Mouse (Mus musculus) thymus, adult 2 months (tissue): ENCODE results near the gene B3gat3. TPM values are rescaled to one million over a fixed set of nuclear protein-coding genes. Genes with fewer than 3 reads are reported as not detected.

Source experiments
- DNase-seq: peaks from one replicate; pipeline ENCODE4 v3.0.0; 2021
- H3K27ac ChIP-seq: fragments of 200-500 bp; 2 replicates; pipeline ENCODE4 v1.5.1; 2012; ENCODE audit warnings: low read length, control low read depth; ENCODE audit not compliant: control insufficient read depth, insufficient read depth
- H3K27me3 ChIP-seq: fragments of 200-500 bp; 2 replicates; pipeline ENCODE4 v1.6.1; 2012; ENCODE audit warnings: mild to moderate bottlenecking, low read length, moderate library complexity, mixed read lengths; ENCODE audit not compliant: control insufficient read depth, insufficient read depth
- H3K36me3 ChIP-seq: fragments of 200-500 bp; 2 replicates; pipeline ENCODE4 v1.6.1; 2012; ENCODE audit warnings: mild to moderate bottlenecking, low read length, moderate library complexity; ENCODE audit not compliant: control insufficient read depth, insufficient read depth
- H3K4me1 ChIP-seq: fragments of 200-500 bp; replicated peaks from 2 replicates; pipeline ENCODE4 v1.6.1; 2012; ENCODE audit warnings: low read length; ENCODE audit not compliant: control insufficient read depth, insufficient read depth
- H3K4me3 ChIP-seq: fragments of 200-500 bp; 2 replicates; pipeline ENCODE4 v1.5.1; 2012; ENCODE audit warnings: mild to moderate bottlenecking, low read length, control low read depth, moderate library complexity; ENCODE audit not compliant: control insufficient read depth, insufficient read depth
- CTCF ChIP-seq: fragments of 200-500 bp; IDR thresholded peaks from 2 replicates; pipeline ENCODE4 v1.5.1; 2012; ENCODE audit warnings: mild to moderate bottlenecking, control low read depth, low read length, moderate library complexity, borderline replicate concordance; ENCODE audit not compliant: control insufficient read depth, poor library complexity, insufficient read depth; ENCODE audit errors: extremely low read depth
- POLR2A ChIP-seq: fragments of 200-500 bp; IDR thresholded peaks from 2 replicates; pipeline ENCODE4 v1.6.1; 2012; ENCODE audit warnings: mild to moderate bottlenecking, low read length, control low read depth, moderate library complexity; ENCODE audit not compliant: control insufficient read depth, poor library complexity, insufficient read depth; ENCODE audit errors: extremely low read depth
- WGBS: fragments of 180-500 bp; shearing (Covaris S2); methylation state at CpG from one replicate; pipeline ENCODE4 v1.1.7; 2018; 5-methylcytosine and 5-hydroxymethylcytosine counted together
- polyA plus RNA-seq: library from polyadenylated mRNA; depleted of rRNA; stranded (reverse); fragments of >200 nt; gene quantifications from 2 replicates; pipeline ENCODE4 v1.2.3, GENCODE M21; 2012

B3gat3 gene
- polyA plus RNA-seq, 1 experiment: 106 TPM

GRCm38 (mm10) chr19:8920836-8921291, 690 bp downstream of the B3gat3 start:
- Histone ChIP-seq H3K36me3 (peaks cover 5% of the 10 kb centered on the region), H3K4me1 (peaks cover 5% of the 10 kb centered on the region; the same call in 1 of the 2 replicates), H3K4me3 (peak overlapping the region; percentile 82), H3K27me3 (no peaks in the 10 kb centered on the region), H3K27ac (peak overlapping the region; percentile 53; the same call in 1 of the 2 replicates)
- peak; percentile 26 for DNase-seq
- TF ChIP-seq CTCF (no peak), POLR2A (no peak)
- WGBS: under 1% methylated on average over 6 of the region's 6 CpGs

- TF ChIP-seq CTCF: no peak
- TF ChIP-seq POLR2A: no peak
- Histone ChIP-seq H3K27ac (no peak overlapping the region), H3K36me3 (no peaks in the 10 kb centered on the region), H3K27me3 (no peaks in the 10 kb centered on the region), H3K4me3 (no peak overlapping the region), H3K4me1 (peaks cover 5% of the 10 kb centered on the region; the same call in 1 of the 2 replicates)
- DNase-seq: no peak
- 78% methylated on average over 9 of the region's 9 CpGs for WGBS
Measured at GRCm38 (mm10) chr19:8921741-8922140, 1.6 kb downstream of the B3gat3 start.

GRCm38 (mm10) chr19:8926766-8927165, 6.6 kb downstream of the B3gat3 start:
- no peak for DNase-seq
- H3K4me1 ChIP-seq: peaks cover 15% of the 10 kb centered on the region
- no peak overlapping the region for H3K4me3 ChIP-seq
- no peak for TF ChIP-seq CTCF
- TF ChIP-seq POLR2A: no peak
- H3K27ac ChIP-seq: no peak overlapping the region
- H3K27me3 ChIP-seq: no peaks in the 10 kb centered on the region
- 26% methylated on average over 2 of the region's 2 CpGs for WGBS
- H3K36me3 ChIP-seq: no peaks in the 10 kb centered on the region

- TF ChIP-seq CTCF (no peak), POLR2A (no peak)
- no peak overlapping the region for H3K27ac ChIP-seq
- H3K36me3 ChIP-seq: no peaks in the 10 kb centered on the region
- 94% methylated on average over 12 of the region's 12 CpGs for WGBS
- H3K4me1 ChIP-seq: peaks cover 15% of the 10 kb centered on the region
- no peak overlapping the region for H3K4me3 ChIP-seq
- no peaks in the 10 kb centered on the region for H3K27me3 ChIP-seq
- no peak for DNase-seq
Measured at GRCm38 (mm10) chr19:8927891-8928525, 7.8 kb downstream of the B3gat3 start.

- Histone ChIP-seq H3K4me1 (peaks cover 15% of the 10 kb centered on the region), H3K27me3 (no peaks in the 10 kb centered on the region), H3K36me3 (peaks cover 4% of the 10 kb centered on the region; the same call in 1 of the 2 replicates), H3K4me3 (peak overlapping the region; percentile 82; the same call in 1 of the 2 replicates), H3K27ac (no peak overlapping the region)
- 66% methylated on average over 16 of the region's 16 CpGs for WGBS
- DNase-seq: no peak
- no peak; the same call in 1 of the 2 replicates for TF ChIP-seq POLR2A
- TF ChIP-seq CTCF: no peak
Measured at GRCm38 (mm10) chr19:8928689-8929223, 8.6 kb downstream of the B3gat3 start.

- peak; percentile 40; the same call in 1 of the 2 replicates for TF ChIP-seq POLR2A
- peak; percentile 89 for TF ChIP-seq CTCF
- Histone ChIP-seq H3K36me3 (peaks cover 4% of the 10 kb centered on the region; the same call in 1 of the 2 replicates), H3K27ac (peak within 1 kb of the TSS; percentile 33; the same call in 1 of the 2 replicates), H3K4me1 (peaks cover 15% of the 10 kb centered on the region), H3K4me3 (peak within 1 kb of the TSS; percentile 82), H3K27me3 (no peaks in the 10 kb centered on the region)
- WGBS: 2% methylated on average over 68 of the region's 74 CpGs
- DNase-seq: peak; percentile 91
Measured at GRCm38 (mm10) chr19:8929224-8930088, 9.3 kb downstream of the B3gat3 start, which contains the start of the genes Rom1 and Eml3. Rom1 (minus strand) TSS chr19:8929356. Eml3 (plus strand) TSS chr19:8929552.
